Mouse (Mus musculus): ENCODE measurements around the gene Pias1.

The Pias1 gene

GRCm38 (mm10) chr9:62987824-62988223 lies at the start of gene Pias1:
Gene Pias1, minus strand, starts transcription at chr9:62987924.
- DNase-seq (ENCODE audit: low spot score in 2 of 2) = no peak

DNA sequence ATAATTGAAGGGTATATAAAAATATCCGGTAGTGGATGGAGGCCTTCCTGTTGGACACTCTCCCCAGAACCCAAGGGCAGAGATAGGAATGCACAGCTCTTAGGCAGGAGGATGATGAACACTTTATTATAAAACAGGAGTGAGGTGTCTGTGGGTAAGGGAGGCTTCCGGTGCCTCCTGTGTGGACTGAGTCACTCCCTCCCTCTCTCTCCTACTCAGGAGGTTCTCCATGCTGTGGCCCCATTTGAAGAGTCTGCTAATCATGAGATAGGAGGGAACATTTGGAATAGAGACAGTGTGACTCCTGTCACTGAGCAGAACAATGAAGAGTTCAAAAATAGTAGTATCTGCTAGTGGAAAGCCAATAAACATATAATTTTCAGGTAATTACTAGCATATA lies 47.7 kb upstream of the Pias1 start:
- DNase-seq (ENCODE audit: low spot score in 2 of 2) = no peak

- no peak for DNase-seq (ENCODE audit: low spot score in 2 of 2)
Measured at GRCm38 (mm10) chr9:63031011-63031782, 43.5 kb upstream of the Pias1 start.

DNA sequence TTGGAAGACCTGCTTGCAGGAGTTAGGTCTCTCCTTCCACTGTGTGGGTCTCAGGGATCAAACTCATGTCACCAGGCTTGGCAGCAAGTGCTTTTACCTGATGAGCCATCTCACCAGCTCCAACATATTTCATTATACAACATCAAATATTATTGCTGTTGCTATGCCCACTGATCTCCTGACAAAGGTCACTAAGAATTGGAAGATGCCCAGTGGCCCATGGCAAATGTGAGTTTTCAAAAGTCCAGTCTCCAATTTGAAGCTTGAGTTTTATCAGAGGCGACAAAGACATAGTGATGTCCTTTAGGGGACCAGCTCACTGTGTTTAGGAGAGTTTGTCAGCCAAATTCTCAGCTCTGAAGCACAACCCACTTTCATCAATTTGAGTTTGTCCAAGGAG lies 34.8 kb upstream of the Pias1 start:
- no peak for DNase-seq (ENCODE audit: low spot score in 2 of 2)

- DNase-seq (ENCODE audit: low spot score in 2 of 2) = no peak
Measured at GRCm38 (mm10) chr9:63007371-63007770, 19.6 kb upstream of the Pias1 start.

- no peak for DNase-seq (ENCODE audit: low spot score in 2 of 2)
Measured at GRCm38 (mm10) chr9:63006081-63006820, 18.5 kb upstream of the Pias1 start.

DNA sequence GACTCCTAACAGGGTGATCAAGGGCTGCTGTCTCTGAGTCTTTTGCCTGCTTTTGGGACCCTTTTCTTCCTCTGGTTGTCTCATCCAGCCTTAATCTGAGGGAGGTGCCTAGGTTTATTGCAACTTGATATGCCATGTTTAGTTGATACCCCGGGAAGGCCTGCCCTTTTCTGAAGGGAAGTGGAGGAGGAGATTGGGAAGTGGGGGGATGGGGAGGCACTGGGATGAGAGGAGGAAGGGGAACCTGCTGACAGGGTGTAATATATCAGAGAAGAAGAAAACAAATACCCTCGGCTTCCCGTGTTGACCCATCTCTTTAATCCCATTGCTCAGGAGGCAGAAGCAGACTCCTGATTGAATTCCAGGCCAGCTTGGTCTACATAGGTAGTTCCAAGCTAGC lies 10.8 kb upstream of the Pias1 start:
- no peak for DNase-seq (ENCODE audit: low spot score in 2 of 2)

DNA sequence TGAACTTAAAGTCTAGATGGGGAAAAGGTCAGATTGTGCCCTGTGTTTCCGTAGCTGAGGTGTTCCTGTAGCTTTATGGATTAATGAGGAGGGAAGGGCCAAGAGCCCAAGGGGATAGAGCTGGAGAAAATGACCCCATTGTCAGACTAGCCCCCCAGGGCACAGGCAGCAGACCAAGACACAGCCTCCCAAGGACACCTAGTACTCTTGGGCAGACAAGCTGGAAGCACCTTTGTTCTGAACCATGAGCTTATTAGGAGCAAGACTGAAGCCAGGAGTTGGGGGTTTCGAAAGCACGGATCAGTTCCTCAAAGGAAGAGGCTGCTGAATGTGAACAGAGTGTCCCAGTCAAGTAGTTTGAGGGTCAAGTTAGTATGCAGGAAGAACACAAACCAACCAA lies 9.9 kb upstream of the Pias1 start:
- no peak for DNase-seq (ENCODE audit: low spot score in 2 of 2)

DNA sequence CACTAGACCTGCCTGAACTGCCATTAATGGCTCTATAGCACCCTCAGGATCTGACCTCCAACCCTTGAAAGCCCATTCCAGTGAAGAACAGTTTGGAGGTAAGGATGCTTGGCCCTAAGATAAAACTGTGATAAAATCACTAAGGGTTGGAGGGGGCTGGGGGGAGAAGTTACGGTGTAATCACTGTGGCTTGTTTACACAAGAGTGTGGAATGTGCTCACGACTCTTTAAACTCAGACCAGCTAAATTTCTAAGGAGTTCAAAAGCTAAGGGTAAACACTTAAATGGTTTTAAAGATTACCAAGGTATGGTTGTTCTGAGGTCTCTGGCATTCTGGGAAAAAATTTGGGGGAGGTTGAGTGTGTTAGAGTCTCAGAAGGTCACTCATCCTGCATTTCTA lies 7.5 kb upstream of the Pias1 start:
- DNase-seq (ENCODE audit: low spot score in 2 of 2) = no peak

- no peak for DNase-seq (ENCODE audit: low spot score in 2 of 2)
Measured at GRCm38 (mm10) chr9:62990134-62990533, 2.4 kb upstream of the Pias1 start.

GRCm38 (mm10) chr9:62980777-62981202 lies 6.9 kb downstream of the Pias1 start:
- peak; percentile 86 to 95 for DNase-seq (ENCODE audit: low spot score in 2 of 2)

DNA sequence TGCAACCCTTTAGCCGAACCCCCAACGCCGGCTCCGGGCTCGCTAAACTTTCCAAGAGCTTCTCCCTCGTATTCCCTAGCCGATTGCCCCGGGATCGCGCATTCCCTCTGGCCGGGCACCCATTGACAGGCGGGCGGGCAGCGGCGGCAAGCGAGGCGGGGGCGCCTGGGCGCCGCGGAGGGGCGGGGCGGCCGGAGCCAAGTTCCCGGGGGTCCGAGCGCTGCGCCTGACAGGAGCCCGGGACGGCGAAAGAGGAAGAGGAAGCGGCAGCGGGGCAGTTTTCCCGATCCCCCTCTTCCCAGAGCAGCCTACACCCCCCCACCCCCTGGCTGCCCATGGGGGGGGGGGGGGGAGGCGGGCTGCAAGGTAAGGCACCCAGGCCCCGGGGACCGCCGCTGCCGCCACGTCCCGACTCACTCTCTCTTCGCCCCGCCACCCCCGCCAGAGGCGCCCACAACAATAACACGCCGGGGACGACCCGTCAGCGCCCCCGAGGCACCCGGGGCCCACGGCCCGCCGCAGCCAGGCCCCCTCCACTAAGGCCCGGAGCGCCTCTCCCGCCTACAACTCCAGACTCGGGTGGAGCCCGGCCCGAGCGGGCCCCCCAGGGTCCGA lies 7.5 kb downstream of the Pias1 start:
- DNase-seq (ENCODE audit: low spot score in 2 of 2) = peak in 1 of 2 experiments; percentile 9

DNA sequence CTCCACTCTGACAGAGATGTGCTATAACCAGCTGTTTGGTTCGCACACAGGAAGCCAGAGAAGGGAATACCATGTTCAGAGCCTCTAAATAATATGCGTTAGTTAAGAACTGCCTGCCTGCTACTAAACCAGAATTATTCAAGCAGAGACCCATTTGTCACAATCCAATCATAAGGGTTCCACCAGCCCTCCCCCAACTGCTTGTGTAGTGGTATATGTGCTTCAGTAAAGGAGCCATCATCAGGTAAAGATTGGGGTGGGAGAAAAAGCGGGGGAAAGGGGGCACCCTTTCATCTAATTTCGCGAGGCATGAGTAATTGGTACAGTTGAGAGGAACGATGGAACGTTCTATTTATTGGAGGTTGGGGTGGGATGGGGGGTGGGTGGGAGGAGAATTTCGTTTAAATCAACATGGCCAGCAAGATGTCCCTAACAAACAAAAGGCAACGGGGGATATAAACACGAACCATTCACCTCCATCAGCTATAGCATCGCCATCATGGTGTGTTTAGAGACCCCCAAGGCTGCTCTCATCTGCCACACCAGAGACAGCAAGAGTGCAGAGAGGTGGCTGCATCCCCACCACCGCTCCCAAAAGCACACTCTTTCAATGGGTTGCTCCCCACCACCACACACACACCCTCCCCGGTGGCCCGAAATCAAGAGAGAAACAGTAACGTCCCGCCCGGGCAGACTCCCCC lies 8.1 kb downstream of the Pias1 start:
- no peak for DNase-seq (ENCODE audit: low spot score in 2 of 2)

GRCm38 (mm10) chr9:62977152-62977551 lies 10.6 kb downstream of the Pias1 start:
- DNase-seq (ENCODE audit: low spot score in 2 of 2) = no peak

DNA sequence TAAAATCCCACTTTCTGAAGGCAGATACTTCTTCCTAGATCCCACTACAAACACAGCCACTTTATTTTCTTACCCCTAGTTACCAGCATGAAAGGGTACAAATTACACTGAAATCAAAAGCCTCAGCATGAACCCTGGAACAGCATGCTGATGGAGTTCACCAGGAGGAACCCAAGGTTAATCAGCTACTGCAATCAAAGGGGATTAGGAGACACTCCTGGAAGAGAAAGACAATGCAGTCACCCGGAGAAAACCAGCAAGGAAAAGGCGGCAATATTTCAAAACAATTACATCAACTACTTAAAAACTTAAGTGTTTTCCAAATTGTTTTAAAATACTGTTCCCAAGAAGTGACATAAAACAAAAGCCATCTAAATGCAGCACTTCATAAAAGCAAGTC lies 11.9 kb downstream of the Pias1 start:
- no peak for DNase-seq (ENCODE audit: low spot score in 2 of 2)

GRCm38 (mm10) chr9:62974439-62974838 lies 13.3 kb downstream of the Pias1 start:
- no peak for DNase-seq (ENCODE audit: low spot score in 2 of 2)

DNA sequence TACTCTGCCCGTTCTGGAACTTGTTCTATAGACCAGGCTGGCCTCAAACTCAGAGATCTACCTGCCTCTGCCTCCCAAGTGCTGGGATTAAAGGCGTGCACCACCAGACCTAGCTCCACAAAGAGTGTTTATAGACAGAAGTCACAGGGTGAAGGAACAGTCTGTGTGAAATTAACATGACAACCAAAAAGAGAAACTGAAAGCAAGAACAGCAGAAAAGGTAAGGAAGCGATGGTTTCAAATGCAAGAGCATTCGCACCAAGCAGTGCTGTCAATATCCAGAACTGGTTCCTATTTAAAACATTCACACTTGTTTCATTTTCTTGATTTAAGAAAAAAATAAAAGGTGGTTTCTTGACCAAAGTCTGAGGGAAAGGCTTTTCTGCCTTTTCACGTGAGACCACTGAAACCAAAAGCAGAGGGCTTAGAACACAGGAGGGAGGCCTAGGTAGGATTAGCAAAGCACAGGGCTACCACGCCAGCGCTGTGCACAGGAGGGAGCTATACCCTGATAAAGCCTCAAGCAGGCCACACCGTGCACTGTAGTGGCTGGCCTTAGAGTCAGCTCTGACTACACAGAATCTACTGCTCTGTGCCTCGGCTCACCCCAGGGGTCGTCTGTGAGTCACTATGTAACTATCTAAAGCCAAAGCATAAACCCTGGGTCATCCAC lies 15.5 kb downstream of the Pias1 start:
- DNase-seq (ENCODE audit: low spot score in 2 of 2) = no peak

DNA sequence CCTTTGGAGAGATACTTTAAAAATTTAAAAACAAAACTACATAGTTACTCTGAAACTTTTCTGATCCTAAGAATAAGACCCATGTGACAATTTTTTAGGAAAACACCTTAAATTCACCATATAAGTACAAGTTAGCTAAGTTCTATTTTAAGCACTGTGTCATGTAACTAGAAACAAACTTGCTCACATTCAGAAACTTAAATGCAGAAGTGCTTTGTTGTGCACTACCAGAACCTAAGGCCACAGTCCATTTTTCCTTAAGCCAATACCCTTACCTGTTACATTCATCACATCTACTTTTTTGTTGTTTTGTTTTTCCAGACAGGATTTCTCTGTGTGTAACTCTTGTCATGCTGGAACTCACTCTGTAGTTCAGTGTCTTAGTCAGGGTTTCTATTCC lies 17.4 kb downstream of the Pias1 start:
- DNase-seq (ENCODE audit: low spot score in 2 of 2) = no peak

DNA sequence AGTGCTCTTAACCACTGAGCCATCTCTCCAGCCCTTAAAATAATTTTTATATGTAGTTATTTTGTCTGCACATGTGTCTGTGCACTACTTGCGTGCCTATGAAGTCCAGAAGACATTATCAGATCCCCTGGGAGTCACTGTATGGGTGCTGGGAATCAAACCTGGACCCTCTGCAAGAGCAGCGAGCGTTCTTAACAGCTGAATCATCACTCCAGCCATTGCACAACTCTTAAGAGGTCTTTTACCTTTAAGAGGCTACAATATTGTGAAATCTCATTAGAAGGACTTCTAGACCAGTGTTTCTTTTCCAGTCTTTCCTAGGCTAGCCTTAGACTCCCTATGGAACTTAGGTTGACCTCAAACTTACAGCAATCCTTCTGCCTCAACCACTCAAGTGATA lies 21.7 kb downstream of the Pias1 start:
- DNase-seq (ENCODE audit: low spot score in 2 of 2) = no peak

- DNase-seq (ENCODE audit: low spot score in 2 of 2) = no peak
Measured at GRCm38 (mm10) chr9:62952713-62953112, 35.0 kb downstream of the Pias1 start.

GRCm38 (mm10) chr9:62945346-62945745 lies 42.4 kb downstream of the Pias1 start:
- DNase-seq (ENCODE audit: low spot score in 2 of 2) = no peak

GRCm38 (mm10) chr9:62944063-62944462 lies 43.7 kb downstream of the Pias1 start:
- DNase-seq (ENCODE audit: low spot score in 2 of 2) = no peak

All from frontal cortex, postnatal 25 days (tissue).